Mouse (Mus musculus) ES-Bruce4 (cell line): ENCODE results near the gene Hspb7. TPM values are rescaled to one million over a fixed set of nuclear protein-coding genes. Genes with fewer than 3 reads are reported as not detected.
A peak's percentile ranks its signal among the peaks of the same experiment; 100 is the strongest.

Experiments
- H3K27ac ChIP-seq: 2 replicates; pipeline ENCODE4 v1.5.1; 2012; ENCODE audit warnings: low read length, inconsistent platforms; ENCODE audit not compliant: insufficient read depth
- H3K27me3 ChIP-seq: 2 replicates; pipeline ENCODE4 v1.6.1; 2012; ENCODE audit warnings: mild to moderate bottlenecking, low read length, inconsistent platforms; ENCODE audit not compliant: control insufficient read depth, poor library complexity, insufficient read depth, severe bottlenecking
- H3K36me3 ChIP-seq: 2 replicates; pipeline ENCODE4 v1.6.1; 2012; ENCODE audit warnings: inconsistent platforms, mild to moderate bottlenecking, low read length, moderate library complexity; ENCODE audit not compliant: control insufficient read depth, poor library complexity, insufficient read depth, severe bottlenecking
- H3K4me1 ChIP-seq: one replicate; pipeline ENCODE4 v1.8.1; 2011; ENCODE audit warnings: low read length; ENCODE audit not compliant: control insufficient read depth, insufficient read depth
- H3K4me3 ChIP-seq: 2 replicates; pipeline ENCODE4 v1.5.1; 2011; ENCODE audit warnings: low read depth, mild to moderate bottlenecking, low read length
- H3K9ac ChIP-seq: 2 replicates; pipeline ENCODE4 v1.6.1; 2012; ENCODE audit warnings: low read depth, mild to moderate bottlenecking, inconsistent platforms; ENCODE audit not compliant: poor library complexity, severe bottlenecking
- H3K9me3 ChIP-seq: replicated peaks from 2 replicates; pipeline ENCODE4 v1.6.1; 2012; ENCODE audit warnings: mild to moderate bottlenecking, low read length, inconsistent platforms; ENCODE audit not compliant: control insufficient read depth, poor library complexity, insufficient read depth, severe bottlenecking
- CTCF ChIP-seq: IDR thresholded peaks from one replicate; pipeline ENCODE4 v1.8.1; 2011; ENCODE audit warnings: low read depth, low read length
- EP300 ChIP-seq: IDR thresholded peaks from 2 replicates; pipeline ENCODE4 v1.6.1; 2011; ENCODE audit warnings: low read depth, low read length; ENCODE audit not compliant: insufficient read depth
- POLR2A ChIP-seq: IDR thresholded peaks from one replicate; pipeline ENCODE4 v1.8.1; 2011; ENCODE audit warnings: low read length; ENCODE audit not compliant: insufficient read depth
- polyA plus RNA-seq: library from polyadenylated mRNA; stranded (reverse); fragments of >200 nt; gene quantifications from 2 replicates; pipeline ENCODE4 v1.2.4, GENCODE M21; 2011; ENCODE audit warnings: low read depth; ENCODE audit not compliant: missing spikeins, insufficient read depth, insufficient read length

Hspb7 gene
- polyA plus RNA-seq, 1 experiment = not detected

DNA sequence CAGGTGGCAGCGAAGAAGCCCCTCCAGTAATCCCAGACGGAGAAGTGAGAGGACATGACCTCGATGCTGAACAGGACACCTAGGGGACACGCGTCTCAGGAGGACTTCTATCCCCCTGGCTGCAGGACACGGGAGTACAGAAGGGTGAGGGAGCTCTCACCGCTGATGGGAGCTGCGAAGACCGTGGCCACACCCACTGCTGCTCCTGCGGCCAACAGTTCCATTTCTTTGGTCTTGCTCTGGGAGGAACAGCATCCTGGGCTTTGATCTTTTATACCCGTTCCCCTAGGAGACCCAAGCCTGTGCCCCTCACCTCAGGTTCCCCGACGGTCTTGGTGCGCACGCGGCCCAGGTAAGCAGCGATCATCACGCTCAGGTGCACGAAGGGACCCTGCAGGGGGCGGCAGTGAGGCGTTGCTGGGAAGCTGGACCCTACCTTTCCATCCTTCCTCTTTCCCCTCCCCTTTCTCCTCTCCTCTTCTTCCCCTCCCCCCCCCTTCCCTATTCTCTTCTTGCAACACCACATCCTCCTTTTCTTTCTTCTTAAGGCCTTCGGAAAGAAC is 9.1 kb upstream of the Hspb7 start:
- Histone ChIP-seq H3K27ac (no peak overlapping the region), H3K36me3 (no peaks in the 10 kb centered on the region), H3K27me3 (no peaks in the 10 kb centered on the region), H3K9me3 (no peaks in the 10 kb centered on the region), H3K9ac (no peak overlapping the region), H3K4me3 (no peak overlapping the region), H3K4me1 (no peaks in the 10 kb centered on the region)
- TF ChIP-seq EP300 = no peak
- TF ChIP-seq CTCF = peak; percentile 81

GRCm38 (mm10) chr4:141415924-141416323 is 4.7 kb upstream of the Hspb7 start, which contains the start of gene Clcnkb:
Clcnkb (minus strand) TSS chr4:141416014.
- no peak within 1 kb of the TSS for H3K9ac ChIP-seq
- no peaks in the 10 kb centered on the region for H3K36me3 ChIP-seq
- H3K9me3 ChIP-seq = no peaks in the 10 kb centered on the region
- no peak within 1 kb of the TSS for H3K4me3 ChIP-seq
- no peaks in the 10 kb centered on the region for H3K27me3 ChIP-seq
- H3K27ac ChIP-seq = no peak within 1 kb of the TSS
- TF ChIP-seq POLR2A (no peak), CTCF (no peak), EP300 (no peak)
- H3K4me1 ChIP-seq = peaks cover 5% of the 10 kb centered on the region

DNA sequence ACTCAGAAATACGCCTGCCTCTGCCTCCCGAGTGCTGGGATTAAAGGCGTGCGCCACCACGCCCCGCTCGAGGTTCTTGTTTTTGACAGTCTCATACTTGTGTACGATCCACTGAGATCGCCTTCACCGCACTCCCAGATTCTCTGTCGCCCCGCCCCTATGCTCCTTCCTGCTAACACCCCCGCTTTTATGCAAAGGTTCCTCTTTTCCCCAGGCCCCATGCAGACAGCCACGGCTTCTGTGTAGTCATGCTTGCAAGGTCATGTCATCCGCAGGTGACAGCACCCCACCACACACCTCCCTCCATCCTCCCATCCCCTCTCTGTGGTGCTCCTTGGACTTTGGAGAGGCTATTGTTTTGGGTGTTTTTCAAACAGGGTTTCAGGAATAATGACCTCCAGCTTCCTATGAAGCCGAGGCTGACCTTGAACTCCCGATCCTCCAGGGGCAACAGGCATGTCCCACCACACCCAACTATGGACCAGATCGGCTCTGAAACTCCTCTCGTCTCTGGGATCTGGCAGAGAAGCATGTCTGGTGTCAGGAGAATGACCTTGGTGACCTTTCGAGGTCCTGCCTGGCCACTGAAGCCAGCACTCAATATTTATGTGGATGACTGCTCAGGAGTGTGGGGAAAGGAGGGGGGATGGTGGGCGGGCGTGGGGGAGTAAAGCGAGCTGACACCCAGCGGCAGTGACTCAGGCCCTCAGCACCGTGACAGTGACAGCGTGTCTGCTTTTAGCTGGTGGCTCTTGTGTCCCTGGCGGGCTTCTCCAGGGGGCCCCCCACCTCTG is 984 bp upstream of the Hspb7 start:
- no peak overlapping the region for H3K27ac ChIP-seq
- TF ChIP-seq EP300 = no peak
- TF ChIP-seq POLR2A = no peak
- no peak for TF ChIP-seq CTCF
- H3K9ac ChIP-seq = no peak overlapping the region
- no peak overlapping the region for H3K4me3 ChIP-seq
- H3K36me3 ChIP-seq = no peaks in the 10 kb centered on the region
- no peaks in the 10 kb centered on the region for H3K27me3 ChIP-seq
- H3K4me1 ChIP-seq = peaks cover 5% of the 10 kb centered on the region
- H3K9me3 ChIP-seq = no peaks in the 10 kb centered on the region

GRCm38 (mm10) chr4:141420886-141421285 is 307 bp downstream of the Hspb7 start:
- no peak overlapping the region for H3K27ac ChIP-seq

GRCm38 (mm10) chr4:141421423-141421822 is 844 bp downstream of the Hspb7 start:
- Histone ChIP-seq H3K27ac (no peak overlapping the region), H3K27me3 (no peaks in the 10 kb centered on the region), H3K9ac (no peak overlapping the region), H3K4me1 (peaks cover 5% of the 10 kb centered on the region), H3K4me3 (no peak overlapping the region), H3K9me3 (no peaks in the 10 kb centered on the region), H3K36me3 (no peaks in the 10 kb centered on the region)
- TF ChIP-seq EP300 = no peak
- TF ChIP-seq POLR2A = no peak
- no peak for TF ChIP-seq CTCF

More at GRCm38 (mm10) chr4:141420886-141421285, 307 bp downstream of the Hspb7 start:
- H3K9me3 ChIP-seq = no peaks in the 10 kb centered on the region
- H3K27me3 ChIP-seq = no peaks in the 10 kb centered on the region
- peaks cover 5% of the 10 kb centered on the region for H3K4me1 ChIP-seq
- H3K4me3 ChIP-seq = no peak overlapping the region
- no peaks in the 10 kb centered on the region for H3K36me3 ChIP-seq
- no peak overlapping the region for H3K9ac ChIP-seq
- TF ChIP-seq EP300 (no peak), POLR2A (no peak), CTCF (no peak)

DNA sequence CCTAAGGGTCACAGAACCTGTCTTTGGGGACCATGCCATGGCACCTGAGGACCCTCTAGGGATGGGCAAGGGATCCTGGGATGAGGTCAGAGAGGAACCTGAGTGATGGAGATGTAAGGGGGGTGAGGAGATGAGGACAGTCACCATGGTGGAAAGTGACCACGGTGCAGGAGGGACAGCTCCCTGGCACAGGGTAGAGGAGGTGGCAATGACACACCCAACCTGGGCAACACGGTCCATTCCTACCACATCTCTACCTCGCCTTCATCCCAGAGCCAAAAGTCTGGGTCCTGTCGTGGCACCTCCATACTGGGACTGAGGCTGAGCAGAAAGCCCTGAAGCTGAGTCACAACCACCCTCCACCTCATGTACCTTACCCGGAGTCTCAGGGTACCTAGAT is 2.3 kb downstream of the Hspb7 start:
- Histone ChIP-seq H3K4me3 (no peak overlapping the region), H3K27ac (no peak overlapping the region), H3K9me3 (no peaks in the 10 kb centered on the region), H3K4me1 (peaks cover 5% of the 10 kb centered on the region), H3K27me3 (no peaks in the 10 kb centered on the region), H3K36me3 (no peaks in the 10 kb centered on the region), H3K9ac (no peak overlapping the region)
- TF ChIP-seq EP300 = no peak
- no peak for TF ChIP-seq POLR2A
- TF ChIP-seq CTCF = no peak
